Mouse (Mus musculus) kidney, postnatal 0 days (tissue): ENCODE measurements around the gene Dnal4. TPM values are rescaled to one million over a fixed set of nuclear protein-coding genes. Genes with fewer than 3 reads are reported as not detected.
A peak's percentile ranks its signal among the peaks of the same experiment; 100 is the strongest.

Experiments
- ATAC-seq: fragments of 200-750 bp; cut with Nextera tagmentation; replicated peaks from 2 replicates; pipeline ENCODE4 v1.8.0; 2017; ENCODE audit warnings: low read depth, moderate number of reproducible peaks, moderate TSS enrichment, moderate library complexity; ENCODE audit not compliant: low FRiP score
- DNase-seq: peaks from one replicate; pipeline ENCODE4 v3.0.0-alpha.2; 2016; ENCODE audit warnings: low spot score
- H3K27ac ChIP-seq: fragments of 300-500 bp; sonication (generic); 2 replicates; pipeline ENCODE4 v1.5.1; 2014; ENCODE audit warnings: mild to moderate bottlenecking
- H3K27me3 ChIP-seq: fragments of 300-500 bp; sonication (generic); 2 replicates; pipeline ENCODE4 v1.6.1; 2014; ENCODE audit warnings: low read length, mixed read lengths; ENCODE audit not compliant: insufficient read depth
- H3K36me3 ChIP-seq: fragments of 300-500 bp; sonication (generic); 2 replicates; pipeline ENCODE4 v1.6.1; 2014; ENCODE audit warnings: low read length, mixed read lengths; ENCODE audit not compliant: insufficient read depth
- H3K4me1 ChIP-seq: fragments of 300-500 bp; sonication (generic); replicated peaks from 2 replicates; pipeline ENCODE4 v1.6.1; 2014; ENCODE audit warnings: antibody characterized with exemption, low read length, mixed read lengths; ENCODE audit not compliant: insufficient read depth
- H3K4me2 ChIP-seq: fragments of 300-500 bp; sonication (generic); 2 replicates; pipeline ENCODE4 v1.6.1; 2014; ENCODE audit warnings: mild to moderate bottlenecking, low read length, moderate library complexity, mixed read lengths
- H3K4me3 ChIP-seq: fragments of 300-500 bp; sonication (generic); replicated peaks from 2 replicates; pipeline ENCODE4 v1.5.1; 2014; ENCODE audit warnings: low read depth, low read length
- H3K9ac ChIP-seq: fragments of 300-500 bp; sonication (generic); 2 replicates; pipeline ENCODE4 v1.6.1; 2014; ENCODE audit warnings: low read depth, low read length
- H3K9me3 ChIP-seq: fragments of 300-500 bp; sonication (generic); replicated peaks from 2 replicates; pipeline ENCODE4 v1.6.1; 2016; ENCODE audit warnings: low read length, inconsistent platforms, mixed read lengths
- CTCF ChIP-seq: IDR thresholded peaks from 2 replicates; pipeline ENCODE4 v1.5.1; 2016; ENCODE audit warnings: antibody characterized with exemption, low read depth, mild to moderate bottlenecking, moderate library complexity
- WGBS: fragments of 180-500 bp; shearing (Covaris S2); extraction: QIAGEN DNeasy Blood & Tissue Kit; methylation state at CpG from one replicate; pipeline ENCODE4 v1.1.7; 2014; 5-methylcytosine and 5-hydroxymethylcytosine counted together
- polyA plus RNA-seq: library from polyadenylated mRNA; unstranded; fragments of >200 nt; fragmentation: Nextera tagmentation; extraction: Ambion mirVana; gene quantifications from 2 replicates; pipeline ENCODE4 v1.2.1, GENCODE M21; 2015

The Dnal4 gene
- polyA plus RNA-seq, 1 experiment from 2014 or later = 59.3 TPM

- no peak for TF ChIP-seq CTCF
- DNase-seq (no peak), ATAC-seq (no peak)
- Histone ChIP-seq H3K4me2 (no peak overlapping the region), H3K27me3 (no peaks in the 10 kb centered on the region), H3K9ac (no peak overlapping the region), H3K27ac (no peak overlapping the region), H3K9me3 (no peaks in the 10 kb centered on the region), H3K4me3 (no peak overlapping the region), H3K36me3 (peaks cover 69% of the 10 kb centered on the region), H3K4me1 (no peaks in the 10 kb centered on the region)
- WGBS = 93% methylated on average over 6 of the region's 6 CpGs
Measured at GRCm38 (mm10) chr15:79727840-79728239, 49.8 kb downstream of the Dnal4 start.

GRCm38 (mm10) chr15:79725190-79725789, 52.4 kb downstream of the Dnal4 start:
- Histone ChIP-seq H3K4me1 (no peaks in the 10 kb centered on the region), H3K27ac (no peak overlapping the region), H3K4me2 (no peak overlapping the region), H3K9ac (no peak overlapping the region), H3K9me3 (no peaks in the 10 kb centered on the region), H3K36me3 (peaks cover 63% of the 10 kb centered on the region), H3K4me3 (no peak overlapping the region), H3K27me3 (no peaks in the 10 kb centered on the region)
- no peak for TF ChIP-seq CTCF
- DNase-seq = no peak
- no peak for ATAC-seq
- WGBS = 90% methylated on average over 11 of the region's 11 CpGs

- H3K4me3 ChIP-seq = no peak overlapping the region
- H3K27me3 ChIP-seq = no peaks in the 10 kb centered on the region
- ATAC-seq (peak; percentile 48; the same call in 1 of the 2 replicates), DNase-seq (peak; percentile 64)
- no peaks in the 10 kb centered on the region for H3K9me3 ChIP-seq
- H3K27ac ChIP-seq = no peak overlapping the region
- H3K9ac ChIP-seq = no peak overlapping the region
- H3K4me2 ChIP-seq = no peak overlapping the region
- no peaks in the 10 kb centered on the region for H3K4me1 ChIP-seq
- TF ChIP-seq CTCF = peak; percentile 74
- 7% methylated on average over 1 of the region's 1 CpGs for WGBS
- H3K36me3 ChIP-seq = peaks cover 64% of the 10 kb centered on the region
Measured at GRCm38 (mm10) chr15:79723439-79723838, 54.2 kb downstream of the Dnal4 start.

GRCm38 (mm10) chr15:79720796-79721195, 56.9 kb downstream of the Dnal4 start:
- 79% methylated on average over 4 of the region's 4 CpGs for WGBS
- DNase-seq (no peak), ATAC-seq (no peak)
- Histone ChIP-seq H3K9me3 (no peaks in the 10 kb centered on the region), H3K4me2 (no peak overlapping the region), H3K27ac (no peak overlapping the region), H3K4me1 (no peaks in the 10 kb centered on the region), H3K4me3 (no peak overlapping the region), H3K27me3 (no peaks in the 10 kb centered on the region), H3K36me3 (peaks cover 60% of the 10 kb centered on the region), H3K9ac (no peak overlapping the region)
- TF ChIP-seq CTCF = no peak

- Histone ChIP-seq H3K9ac (no peak overlapping the region), H3K36me3 (peaks cover 59% of the 10 kb centered on the region), H3K9me3 (no peaks in the 10 kb centered on the region), H3K27me3 (no peaks in the 10 kb centered on the region), H3K4me2 (no peak overlapping the region), H3K4me1 (no peaks in the 10 kb centered on the region), H3K27ac (no peak overlapping the region), H3K4me3 (no peak overlapping the region)
- DNase-seq (no peak), ATAC-seq (no peak)
- 93% methylated on average over 8 of the region's 8 CpGs for WGBS
- no peak for TF ChIP-seq CTCF
Measured at GRCm38 (mm10) chr15:79720267-79720666, 57.4 kb downstream of the Dnal4 start.

- ATAC-seq (no peak), DNase-seq (no peak)
- TF ChIP-seq CTCF = no peak
- Histone ChIP-seq H3K9ac (no peak overlapping the region), H3K4me1 (no peaks in the 10 kb centered on the region), H3K4me2 (no peak overlapping the region), H3K27me3 (no peaks in the 10 kb centered on the region), H3K36me3 (peaks cover 75% of the 10 kb centered on the region), H3K27ac (no peak overlapping the region), H3K9me3 (no peaks in the 10 kb centered on the region), H3K4me3 (no peak overlapping the region)
- 90% methylated on average over 6 of the region's 6 CpGs for WGBS
Measured at GRCm38 (mm10) chr15:79716710-79717109, 60.9 kb downstream of the Dnal4 start.

GRCm38 (mm10) chr15:79715646-79716045, 62.0 kb downstream of the Dnal4 start:
- Histone ChIP-seq H3K27ac (no peak overlapping the region), H3K4me2 (no peak overlapping the region), H3K4me3 (no peak overlapping the region), H3K27me3 (no peaks in the 10 kb centered on the region), H3K36me3 (peaks cover 78% of the 10 kb centered on the region), H3K9ac (no peak overlapping the region), H3K4me1 (no peaks in the 10 kb centered on the region), H3K9me3 (no peaks in the 10 kb centered on the region)
- WGBS = 89% methylated on average over 7 of the region's 7 CpGs
- ATAC-seq (no peak), DNase-seq (no peak)
- TF ChIP-seq CTCF = no peak

Other genes starting within 250 kb of the Dnal4 start
- 38.6 and 39.9 TPM in 2 replicates for gene Ddx17, start 231.1 kb downstream of the Dnal4 start, polyA plus RNA-seq
- 1.7 and 1.9 TPM in 2 replicates for gene Dmc1, start 172.7 kb downstream of the Dnal4 start, polyA plus RNA-seq
- gene Fam227a, start 118.9 kb downstream of the Dnal4 start, polyA plus RNA-seq = 0.66 and 1.3 TPM in 2 replicates
- gene Cby1, start 118.7 kb downstream of the Dnal4 start, polyA plus RNA-seq = 51.7 and 52.7 TPM in 2 replicates
- gene Tomm22, start 107.0 kb downstream of the Dnal4 start, polyA plus RNA-seq = 264 TPM in 2 replicates
- gene Josd1, start 89.9 kb downstream of the Dnal4 start, polyA plus RNA-seq = 18.8 and 19.0 TPM in 2 replicates
- gene Gtpbp1, start 87.0 kb downstream of the Dnal4 start, polyA plus RNA-seq = 24.3 and 26.9 TPM in 2 replicates
- gene Sun2, start 35.3 kb downstream of the Dnal4 start, polyA plus RNA-seq = 3.5 and 4.0 TPM in 2 replicates
- gene Nptxr, start 26.9 kb upstream of the Dnal4 start, polyA plus RNA-seq = 1.1 and 1.4 TPM in 2 replicates
- gene Npcd, start 56.4 kb upstream of the Dnal4 start, polyA plus RNA-seq = 0.28 TPM in 1 of 2 replicates, not detected in the other
- 39.0 and 46.6 TPM in 2 replicates for gene Cbx6, start 56.8 kb upstream of the Dnal4 start, polyA plus RNA-seq
- 26.1 and 26.4 TPM in 2 replicates for gene Apobec3, start 113.8 kb upstream of the Dnal4 start, polyA plus RNA-seq
- gene Cbx7, start 193.3 kb upstream of the Dnal4 start, polyA plus RNA-seq = 4.5 and 4.6 TPM in 2 replicates
- 6.5 and 6.8 TPM in 2 replicates for gene Pdgfb, start 237.1 kb upstream of the Dnal4 start, polyA plus RNA-seq